Mouse (Mus musculus) CH12.LX (cell line): ENCODE data around the gene Acad11. TPM values are rescaled to one million over a fixed set of nuclear protein-coding genes. Genes with fewer than 3 reads are reported as not detected.

ENCODE experiments used
- DNase-seq: peaks from one replicate; pipeline ENCODE4 v3.0.0-alpha.2; 2013; ENCODE audit errors: extremely low read depth
- H3K27ac ChIP-seq: 2 replicates; pipeline ENCODE4 v1.5.1; 2012; ENCODE audit warnings: low read depth, mild to moderate bottlenecking, control low read depth, moderate library complexity; ENCODE audit not compliant: insufficient read depth
- H3K27me3 ChIP-seq: replicated peaks from 2 replicates; pipeline ENCODE3; 2012; ENCODE audit warnings: inconsistent platforms
- H3K36me3 ChIP-seq, 2 experiments: replicated peaks in 1 of 2; 2 replicates each; pipeline versions ENCODE3 to v1.6.1; 2012; ENCODE audit warnings: inconsistent platforms in 1 of 2, low read length in 1 of 2, mild to moderate bottlenecking in 1 of 2, mixed read lengths in 1 of 2, moderate library complexity in 1 of 2; ENCODE audit not compliant: control insufficient read depth in 1 of 2, insufficient read depth in 1 of 2
- H3K4me1 ChIP-seq, 2 experiments: 2 replicates each; pipeline ENCODE4 v1.6.1; 2012; ENCODE audit warnings: inconsistent platforms in 1 of 2, moderate library complexity in 1 of 2; ENCODE audit not compliant: insufficient read depth in 2 of 2, control insufficient read depth in 1 of 2
- H3K4me2 ChIP-seq: 2 replicates; pipeline ENCODE4 v1.6.1; 2012; ENCODE audit warnings: low read depth, mild to moderate bottlenecking, control low read depth; ENCODE audit not compliant: poor library complexity, insufficient read depth, severe bottlenecking
- H3K4me3 ChIP-seq, 3 experiments: fragments of 150-350 bp in 1 of 3; sonication (generic) in 1 of 3; replicated peaks in 1 of 3; 2 replicates each; pipeline versions ENCODE3 to v1.5.1; 2011 to 2012; ENCODE audit warnings: low read depth in 2 of 3, low read length in 2 of 3, mild to moderate bottlenecking in 2 of 3, moderate library complexity in 2 of 3, control low read depth in 1 of 3, improper control_type of control experiment in 1 of 3, inconsistent platforms in 1 of 3, mixed read lengths in 1 of 3; ENCODE audit not compliant: poor library complexity in 1 of 3
- H3K79me2 ChIP-seq: replicated peaks from 2 replicates; pipeline ENCODE4 v1.6.1; 2012; ENCODE audit warnings: mild to moderate bottlenecking, moderate library complexity; ENCODE audit not compliant: control insufficient read depth, poor library complexity, insufficient read depth, severe bottlenecking; ENCODE audit errors: extremely low read depth
- H3K9ac ChIP-seq: 2 replicates; pipeline ENCODE4 v1.6.1; 2012; ENCODE audit warnings: low read depth, mild to moderate bottlenecking, control low read depth, moderate library complexity; ENCODE audit not compliant: insufficient read depth
- H3K9me3 ChIP-seq: replicated peaks from 2 replicates; pipeline ENCODE3; 2012; ENCODE audit warnings: low read length, inconsistent platforms, mixed read lengths
- BHLHE40 ChIP-seq: IDR thresholded peaks from 2 replicates; pipeline ENCODE4 v1.6.1; 2011; ENCODE audit warnings: mild to moderate bottlenecking, low read depth, low read length, improper control_type of control experiment
- CHD1 ChIP-seq: IDR thresholded peaks from 2 replicates; pipeline ENCODE4 v1.6.1; 2012; ENCODE audit warnings: low read depth, low read length, improper control_type of control experiment, inconsistent platforms
- CHD2 ChIP-seq: IDR thresholded peaks from 2 replicates; pipeline ENCODE4 v1.6.1; 2011; ENCODE audit warnings: low read length, improper control_type of control experiment
- CTCF ChIP-seq, 2 experiments: IDR thresholded peaks in 1 of 2; conservative IDR thresholded peaks in 1 of 2; 2 replicates each; pipeline ENCODE4 v1.5.1; 2011 to 2012; ENCODE audit warnings: low read depth in 2 of 2, low read length in 2 of 2, improper control_type of control experiment in 1 of 2, inconsistent platforms in 1 of 2, mild to moderate bottlenecking in 1 of 2, moderate library complexity in 1 of 2
- EP300 ChIP-seq: IDR thresholded peaks from 2 replicates; pipeline ENCODE4 v1.6.1; 2011; ENCODE audit warnings: low read length, improper control_type of control experiment
- ETS1 ChIP-seq: conservative IDR thresholded peaks from 2 replicates; pipeline ENCODE4 v1.6.1; 2012; ENCODE audit warnings: low read depth, mild to moderate bottlenecking, inconsistent platforms, low read length, improper control_type of control experiment, moderate library complexity
- GABPA ChIP-seq: IDR thresholded peaks from 2 replicates; pipeline ENCODE4 v1.6.1; 2012; ENCODE audit warnings: low read depth, low read length, improper control_type of control experiment, inconsistent platforms; ENCODE audit not compliant: insufficient replicate concordance
- IRF4 ChIP-seq: IDR thresholded peaks from 2 replicates; pipeline ENCODE4 v1.6.1; 2014; ENCODE audit warnings: low read depth, mild to moderate bottlenecking, inconsistent platforms, low read length, improper control_type of control experiment
- KAT2A ChIP-seq: IDR thresholded peaks from 2 replicates; pipeline ENCODE4 v1.6.1; 2012; ENCODE audit warnings: low read length, improper control_type of control experiment, inconsistent platforms; ENCODE audit not compliant: insufficient replicate concordance
- MAX ChIP-seq: IDR thresholded peaks from 2 replicates; pipeline ENCODE4 v1.6.1; 2011; ENCODE audit warnings: low read length, improper control_type of control experiment
- MAZ ChIP-seq: IDR thresholded peaks from 2 replicates; pipeline ENCODE4 v1.6.1; 2012; ENCODE audit warnings: low read depth, mild to moderate bottlenecking, inconsistent platforms, low read length, improper control_type of control experiment, moderate library complexity
- MEF2A ChIP-seq: IDR thresholded peaks from 2 replicates; pipeline ENCODE4 v1.6.1; 2014; ENCODE audit warnings: low read depth, mild to moderate bottlenecking, inconsistent platforms, low read length, improper control_type of control experiment, borderline replicate concordance
- MYC ChIP-seq: IDR thresholded peaks from 2 replicates; pipeline ENCODE4 v1.6.1; 2011; ENCODE audit warnings: low read depth, mild to moderate bottlenecking, improper control_type of control experiment, low read length
- NELFE ChIP-seq: IDR thresholded peaks from 2 replicates; pipeline ENCODE4 v1.6.1; 2011; ENCODE audit warnings: low read depth, low read length, improper control_type of control experiment
- NRF1 ChIP-seq: IDR thresholded peaks from 2 replicates; pipeline ENCODE4 v1.6.1; 2014; ENCODE audit warnings: low read depth, mild to moderate bottlenecking, inconsistent platforms, low read length, improper control_type of control experiment, moderate library complexity
- POLR2A ChIP-seq: IDR thresholded peaks from 2 replicates; pipeline ENCODE4 v1.6.1; 2011; ENCODE audit warnings: low read depth, mild to moderate bottlenecking, improper control_type of control experiment, low read length
- POLR2AphosphoS2 ChIP-seq: IDR thresholded peaks from 2 replicates; pipeline ENCODE4 v1.6.1; 2011; ENCODE audit warnings: low read depth, low read length, improper control_type of control experiment
- RAD21 ChIP-seq: IDR thresholded peaks from 2 replicates; pipeline ENCODE4 v1.6.1; 2011; ENCODE audit warnings: low read depth, mild to moderate bottlenecking, low read length, improper control_type of control experiment, moderate library complexity
- RCOR1 ChIP-seq: conservative IDR thresholded peaks from 2 replicates; pipeline ENCODE4 v1.6.1; 2012; ENCODE audit warnings: low read depth, mild to moderate bottlenecking, inconsistent platforms, low read length, improper control_type of control experiment
- SIN3A ChIP-seq: IDR thresholded peaks from 2 replicates; pipeline ENCODE4 v1.6.1; 2012; ENCODE audit warnings: low read length, improper control_type of control experiment, inconsistent platforms
- TBP ChIP-seq: conservative IDR thresholded peaks from 2 replicates; pipeline ENCODE4 v1.6.1; 2011; ENCODE audit warnings: low read depth, low read length, improper control_type of control experiment
- TCF12 ChIP-seq: IDR thresholded peaks from 2 replicates; pipeline ENCODE4 v1.6.1; 2014; ENCODE audit warnings: low read depth, mild to moderate bottlenecking, inconsistent platforms, low read length, improper control_type of control experiment
- USF2 ChIP-seq: conservative IDR thresholded peaks from 2 replicates; pipeline ENCODE4 v1.6.1; 2011; ENCODE audit warnings: low read depth, low read length, improper control_type of control experiment
- ZC3H11A ChIP-seq: IDR thresholded peaks from 2 replicates; pipeline ENCODE4 v1.6.1; 2012; ENCODE audit warnings: low read depth, mild to moderate bottlenecking, inconsistent platforms, low read length, improper control_type of control experiment
- ZKSCAN1 ChIP-seq: IDR thresholded peaks from 2 replicates; pipeline ENCODE4 v1.6.1; 2012; ENCODE audit warnings: low read depth, inconsistent platforms, low read length, improper control_type of control experiment, borderline replicate concordance
- ZMIZ1 ChIP-seq: IDR thresholded peaks from 2 replicates; pipeline ENCODE4 v1.6.1; 2012; ENCODE audit warnings: low read depth, mild to moderate bottlenecking, inconsistent platforms, low read length, improper control_type of control experiment
- dilution Hi-C: fragments of 300-500 bp; cut with MboI; formaldehyde crosslinking; loops from 2 replicates; pipeline ENCODE4 v1.14.3; 2020; ENCODE audit warnings: low sequenced_read_pairs; ENCODE audit not compliant: extremely low pct_unique_long_range_greater_than_20kb, extremely low pct_ligation_motif_present
- in situ Hi-C: fragments of 300-500 bp; cut with MboI; formaldehyde crosslinking; loops from 3 replicates; pipeline ENCODE4 v1.14.3; 2019; ENCODE audit warnings: low sequenced_read_pairs, low pct_ligation_motif_present, low pct_unique_long_range_greater_than_20kb, mixed read lengths
- polyA plus RNA-seq: library from polyadenylated mRNA; unstranded; fragments of >175 nt; gene quantifications from 2 replicates; pipeline ENCODE4 v1.2.1, GENCODE M21; 2012; ENCODE audit warnings: low read depth; ENCODE audit not compliant: insufficient read length
- total RNA-seq, 2 experiments: library from RNA; depleted of rRNA; stranded (reverse); fragments of 300-350 nt in 1 of 2; fragments of >200 nt in 1 of 2; gene quantifications; 2 replicates each; pipeline ENCODE4 v1.2.3; 2012 to 2014

The Acad11 gene
- total and polyA plus RNA-seq, 3 experiments = 8.3 to 12.1 (median 10.0) TPM

DNA sequence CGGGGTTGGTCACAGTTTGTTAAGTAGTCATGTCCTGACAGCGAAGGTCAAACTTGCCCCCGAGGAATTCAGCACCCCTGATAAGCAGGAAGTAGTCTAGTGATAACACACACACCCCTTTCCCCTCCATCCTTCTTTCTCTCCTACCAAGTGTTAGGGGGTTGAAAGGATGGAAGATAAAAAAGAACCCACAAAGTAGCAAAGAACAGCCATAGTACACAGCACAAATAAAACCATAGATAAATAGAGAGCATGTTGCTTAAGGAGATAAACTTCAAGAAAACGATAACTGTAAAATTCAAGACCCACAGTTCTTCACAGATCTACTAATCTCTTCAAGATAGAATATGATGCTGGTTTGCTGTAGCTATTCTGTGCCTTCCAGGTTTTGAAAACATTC, 7.1 kb downstream of the Acad11 start:
- H3K27me3 ChIP-seq = no peaks in the 10 kb centered on the region
- H3K4me2 ChIP-seq = no peak overlapping the region
- no peak for DNase-seq
- no peak overlapping the region for H3K4me3 ChIP-seq
- TF ChIP-seq BHLHE40 = no peak
- no peak for TF ChIP-seq POLR2AphosphoS2
- no peak for TF ChIP-seq MEF2A
- no peak for TF ChIP-seq RCOR1
- no peak for TF ChIP-seq EP300
- TF ChIP-seq MYC = no peak
- TF ChIP-seq KAT2A = no peak
- TF ChIP-seq GABPA = no peak
- no peak for TF ChIP-seq MAX
- TF ChIP-seq NELFE = no peak
- no peak for TF ChIP-seq ZC3H11A
- TF ChIP-seq USF2 = no peak
- no peak for TF ChIP-seq SIN3A
- no peak for TF ChIP-seq CHD1
- no peak for TF ChIP-seq MAZ
- no peak for TF ChIP-seq RAD21
- TF ChIP-seq POLR2A = no peak
- TF ChIP-seq ZKSCAN1 = no peak
- no peak for TF ChIP-seq NRF1
- TF ChIP-seq TBP = no peak
- TF ChIP-seq, all 38 proteins: peak for 0
- no peak overlapping the region for H3K27ac ChIP-seq
- dilution Hi-C loops = no loop called here
- peaks cover 4 to 10% of the 10 kb centered on the region in 2 experiments for H3K36me3 ChIP-seq
- in situ Hi-C loops = no loop called here
- H3K9ac ChIP-seq = no peak overlapping the region
- no peaks in the 10 kb centered on the region for H3K9me3 ChIP-seq
- H3K4me1 ChIP-seq = no peaks in the 10 kb centered on the region
- no peaks in the 10 kb centered on the region for H3K79me2 ChIP-seq

GRCm38 (mm10) chr9:104070863-104071604, 7.9 kb downstream of the Acad11 start:
- Histone ChIP-seq H3K36me3 (peaks cover 4 to 11% of the 10 kb centered on the region in 2 experiments), H3K4me2 (no peak overlapping the region), H3K4me1 (no peaks in the 10 kb centered on the region), H3K79me2 (no peaks in the 10 kb centered on the region), H3K9ac (no peak overlapping the region), H3K27ac (no peak overlapping the region), H3K27me3 (no peaks in the 10 kb centered on the region), H3K9me3 (no peaks in the 10 kb centered on the region), H3K4me3 (no peak overlapping the region)
- no peak for TF ChIP-seq TCF12
- no peak for TF ChIP-seq CTCF (conservative IDR thresholded peaks at IDR 0.05 in 1 of 2, IDR thresholded peaks at IDR 0.05 in 1 of 2; ENCODE audit: low read depth in 2 of 2, low read length in 2 of 2)
- TF ChIP-seq CHD2 = no peak
- no peak for TF ChIP-seq IRF4
- no peak for TF ChIP-seq ETS1
- no peak for TF ChIP-seq ZMIZ1
- TF ChIP-seq RCOR1 = no peak
- no peak for DNase-seq
- dilution Hi-C loops = no loop called here
- in situ Hi-C loops = no loop called here
